Mouse (Mus musculus): ENCODE results near the gene Cntnap5c. TPM values are rescaled to one million over a fixed set of nuclear protein-coding genes. Genes with fewer than 3 reads are reported as not detected.

Cntnap5c gene
- 0.70 and 0.76 TPM in 2 replicates for polyA plus RNA-seq (2015; fragmentation: Nextera tagmentation; extraction: Ambion mirVana)

- peak within 1 kb of the TSS; percentile 36 for H3K4me3 ChIP-seq
- H3K4me1 ChIP-seq = peaks cover 4% of the 10 kb centered on the region; the same call in 1 of the 2 replicates
- peaks cover 7% of the 10 kb centered on the region; the same call in 1 of the 2 replicates for H3K27me3 ChIP-seq
- no peaks in the 10 kb centered on the region for H3K9me3 ChIP-seq (replicated peaks)
- H3K27ac ChIP-seq = no peak within 1 kb of the TSS
- ATAC-seq = peak; percentile 94
- 17% methylated on average over 26 of the region's 26 CpGs for WGBS
- no peaks in the 10 kb centered on the region for H3K36me3 ChIP-seq (ENCODE audit: poor library complexity, severe bottlenecking)
- H3K4me2 ChIP-seq = peak within 1 kb of the TSS; percentile 63
- H3K9ac ChIP-seq = 0 out of 2 replicates have a peak within 1 kb of the TSS, but pooled peaks have one; percentile 34
Observed at GRCm38 (mm10) chr17:57768622-57769610, at the start of gene Cntnap5c. TSS of gene Cntnap5c (plus strand) at chr17:57769570.

GRCm38 (mm10) chr17:57742119-57742518 is 27.3 kb upstream of the Cntnap5c start, which contains the start of gene Gm21834:
TSS of gene Gm21834 (minus strand) at chr17:57742219.
- Histone ChIP-seq H3K9ac (no peak within 1 kb of the TSS), H3K4me3 (no peak within 1 kb of the TSS), H3K36me3 (ENCODE audit: poor library complexity, severe bottlenecking) (no peaks in the 10 kb centered on the region), H3K27me3 (no peaks in the 10 kb centered on the region), H3K27ac (no peak within 1 kb of the TSS), H3K4me2 (no peak within 1 kb of the TSS), H3K4me1 (no peaks in the 10 kb centered on the region), H3K9me3 (replicated peaks) (no peaks in the 10 kb centered on the region)
- ATAC-seq = no peak
- 87% methylated on average over 5 of the region's 5 CpGs for WGBS

- WGBS = 76% methylated on average over 1 of the region's 1 CpGs
- no peak for ATAC-seq
Observed at GRCm38 (mm10) chr17:57758033-57758432, 11.3 kb upstream of the Cntnap5c start.

GRCm38 (mm10) chr17:57767306-57767705 is 2.1 kb upstream of the Cntnap5c start:
- Histone ChIP-seq H3K9me3 (replicated peaks) (no peaks in the 10 kb centered on the region), H3K4me3 (no peak overlapping the region), H3K4me1 (peaks cover 4% of the 10 kb centered on the region; the same call in 1 of the 2 replicates), H3K27ac (no peak overlapping the region), H3K4me2 (no peak overlapping the region), H3K27me3 (peaks cover 7% of the 10 kb centered on the region; the same call in 1 of the 2 replicates), H3K9ac (no peak overlapping the region), H3K36me3 (ENCODE audit: poor library complexity, severe bottlenecking) (no peaks in the 10 kb centered on the region)
- peak; percentile 48 for ATAC-seq

More at GRCm38 (mm10) chr17:57758033-57758432, 11.3 kb upstream of the Cntnap5c start:
- no peaks in the 10 kb centered on the region for H3K9me3 ChIP-seq (replicated peaks)
- H3K9ac ChIP-seq = no peak overlapping the region
- no peak overlapping the region for H3K4me2 ChIP-seq
- H3K4me1 ChIP-seq = no peaks in the 10 kb centered on the region
- no peak overlapping the region for H3K4me3 ChIP-seq
- H3K27ac ChIP-seq = no peak overlapping the region
- no peaks in the 10 kb centered on the region for H3K27me3 ChIP-seq
- no peaks in the 10 kb centered on the region for H3K36me3 ChIP-seq (ENCODE audit: poor library complexity, severe bottlenecking)

- ATAC-seq = peak; percentile 60
- Histone ChIP-seq H3K4me3 (no peak overlapping the region), H3K27ac (no peak overlapping the region), H3K27me3 (peaks cover 7% of the 10 kb centered on the region; the same call in 1 of the 2 replicates), H3K4me1 (peaks cover 4% of the 10 kb centered on the region; the same call in 1 of the 2 replicates), H3K4me2 (no peak overlapping the region), H3K9me3 (replicated peaks) (no peaks in the 10 kb centered on the region), H3K36me3 (ENCODE audit: poor library complexity, severe bottlenecking) (no peaks in the 10 kb centered on the region), H3K9ac (no peak overlapping the region)
- 19% methylated on average over 4 of the region's 4 CpGs for WGBS
Observed at GRCm38 (mm10) chr17:57770904-57771303, 1.5 kb downstream of the Cntnap5c start.

- Histone ChIP-seq H3K27ac (no peak overlapping the region), H3K9ac (no peak overlapping the region), H3K36me3 (ENCODE audit: poor library complexity, severe bottlenecking) (no peaks in the 10 kb centered on the region), H3K27me3 (no peaks in the 10 kb centered on the region), H3K9me3 (replicated peaks) (no peaks in the 10 kb centered on the region), H3K4me1 (no peaks in the 10 kb centered on the region), H3K4me3 (no peak overlapping the region), H3K4me2 (no peak overlapping the region)
- ATAC-seq = no peak
- 89% methylated on average over 1 of the region's 1 CpGs for WGBS
Observed at GRCm38 (mm10) chr17:57788161-57788799, 18.9 kb downstream of the Cntnap5c start.

- no peaks in the 10 kb centered on the region for H3K36me3 ChIP-seq (ENCODE audit: poor library complexity, severe bottlenecking)
- H3K9ac ChIP-seq = no peak overlapping the region
- H3K9me3 ChIP-seq (replicated peaks) = no peaks in the 10 kb centered on the region
- 86% methylated on average over 3 of the region's 3 CpGs for WGBS
- no peak overlapping the region for H3K4me3 ChIP-seq
- no peak for ATAC-seq
- no peak overlapping the region for H3K27ac ChIP-seq
- peaks cover 10% of the 10 kb centered on the region; the same call in 1 of the 2 replicates for H3K4me1 ChIP-seq
- no peak overlapping the region for H3K4me2 ChIP-seq
- H3K27me3 ChIP-seq = no peaks in the 10 kb centered on the region
Observed at GRCm38 (mm10) chr17:57795408-57795807, 26.0 kb downstream of the Cntnap5c start.

- peaks cover 10% of the 10 kb centered on the region; the same call in 1 of the 2 replicates for H3K4me1 ChIP-seq
- no peak overlapping the region for H3K4me2 ChIP-seq
- H3K9me3 ChIP-seq (replicated peaks) = no peaks in the 10 kb centered on the region
- 89% methylated on average over 3 of the region's 3 CpGs for WGBS
- H3K4me3 ChIP-seq = no peak overlapping the region
- H3K27me3 ChIP-seq = no peaks in the 10 kb centered on the region
- no peak overlapping the region for H3K9ac ChIP-seq
- H3K36me3 ChIP-seq (ENCODE audit: poor library complexity, severe bottlenecking) = no peaks in the 10 kb centered on the region
- ATAC-seq = no peak
- H3K27ac ChIP-seq = no peak overlapping the region
Observed at GRCm38 (mm10) chr17:57796668-57797311, 27.4 kb downstream of the Cntnap5c start.

- H3K36me3 ChIP-seq (ENCODE audit: poor library complexity, severe bottlenecking) = no peaks in the 10 kb centered on the region
- ATAC-seq = peak; percentile 91; the same call in 1 of the 2 replicates
- H3K9me3 ChIP-seq (replicated peaks) = no peaks in the 10 kb centered on the region
- H3K9ac ChIP-seq = no peak overlapping the region
- no peaks in the 10 kb centered on the region for H3K27me3 ChIP-seq
- no peak overlapping the region for H3K4me2 ChIP-seq
- 29% methylated on average over 3 of the region's 3 CpGs for WGBS
- no peak overlapping the region for H3K27ac ChIP-seq
- peaks cover 10% of the 10 kb centered on the region; the same call in 1 of the 2 replicates for H3K4me1 ChIP-seq
- H3K4me3 ChIP-seq = no peak overlapping the region
Observed at GRCm38 (mm10) chr17:57799414-57799985, 30.1 kb downstream of the Cntnap5c start.

- no peak overlapping the region for H3K9ac ChIP-seq
- no peak for ATAC-seq
- no peak overlapping the region for H3K4me3 ChIP-seq
- H3K9me3 ChIP-seq (replicated peaks) = no peaks in the 10 kb centered on the region
- H3K36me3 ChIP-seq (ENCODE audit: poor library complexity, severe bottlenecking) = no peaks in the 10 kb centered on the region
- WGBS = 87% methylated on average over 1 of the region's 1 CpGs
- no peaks in the 10 kb centered on the region for H3K27me3 ChIP-seq
- no peak overlapping the region for H3K27ac ChIP-seq
- H3K4me1 ChIP-seq = peaks cover 10% of the 10 kb centered on the region; the same call in 1 of the 2 replicates
- no peak overlapping the region for H3K4me2 ChIP-seq
Observed at GRCm38 (mm10) chr17:57801180-57801579, 31.8 kb downstream of the Cntnap5c start.

Measured in forebrain, embryonic 13.5 days (tissue).